Mouse (Mus musculus) heart, embryonic 14.5 days (tissue): ENCODE results near the gene Pdzd7. TPM values are rescaled to one million over a fixed set of nuclear protein-coding genes. Genes with fewer than 3 reads are reported as not detected.
A peak's percentile ranks its signal among the peaks of the same experiment; 100 is the strongest.

Source experiments
- ATAC-seq: fragments of 200-750 bp; cut with Nextera tagmentation; 2 replicates; pipeline ENCODE4 v1.8.0; 2017; ENCODE audit warnings: low read depth, moderate TSS enrichment; ENCODE audit not compliant: insufficient number of reproducible peaks, insufficient read depth, low FRiP score
- H3K27ac ChIP-seq, 2 experiments: fragments of 200-500 bp in 1 of 2; fragments of 300-500 bp in 1 of 2; sonication (generic) in 1 of 2; replicated peaks in 1 of 2; 2 replicates each; pipeline ENCODE4 v1.5.1; 2012 to 2014; ENCODE audit warnings: low read depth in 2 of 2, low read length in 2 of 2, control low read depth in 1 of 2, mild to moderate bottlenecking in 1 of 2, mixed read lengths in 1 of 2; ENCODE audit not compliant: control insufficient read depth in 1 of 2, insufficient read depth in 1 of 2
- H3K27me3 ChIP-seq: fragments of 300-500 bp; sonication (generic); 2 replicates; pipeline ENCODE4 v1.6.1; 2014; ENCODE audit warnings: mild to moderate bottlenecking, low read length, control low read depth; ENCODE audit not compliant: control insufficient read depth, insufficient read depth
- H3K36me3 ChIP-seq: fragments of 300-500 bp; sonication (generic); 2 replicates; pipeline ENCODE4 v1.6.1; 2014; ENCODE audit warnings: mild to moderate bottlenecking, control low read depth, low read length, mixed read lengths; ENCODE audit not compliant: control insufficient read depth, insufficient read depth
- H3K4me1 ChIP-seq, 2 experiments: fragments of 200-500 bp in 1 of 2; fragments of 300-500 bp in 1 of 2; sonication (generic) in 1 of 2; 2 replicates each; pipeline ENCODE4 v1.6.1; 2012 to 2014; ENCODE audit warnings: low read length in 2 of 2, control low read depth in 1 of 2, mixed read lengths in 1 of 2; ENCODE audit not compliant: control insufficient read depth in 2 of 2, insufficient read depth in 2 of 2
- H3K4me2 ChIP-seq: fragments of 300-500 bp; sonication (generic); 2 replicates; pipeline ENCODE4 v1.6.1; 2014; ENCODE audit warnings: mild to moderate bottlenecking, low read length
- H3K4me3 ChIP-seq, 2 experiments: fragments of 200-500 bp in 1 of 2; fragments of 300-500 bp in 1 of 2; sonication (generic) in 1 of 2; 2 replicates each; pipeline ENCODE4 v1.5.1; 2012 to 2014; ENCODE audit warnings: low read length in 2 of 2, mild to moderate bottlenecking in 2 of 2, control low read depth in 1 of 2, low read depth in 1 of 2, moderate library complexity in 1 of 2; ENCODE audit not compliant: control insufficient read depth in 1 of 2, insufficient read depth in 1 of 2
- H3K9ac ChIP-seq: fragments of 300-500 bp; sonication (generic); 2 replicates; pipeline ENCODE4 v1.6.1; 2014; ENCODE audit warnings: mild to moderate bottlenecking, low read length
- H3K9me3 ChIP-seq: fragments of 300-500 bp; sonication (generic); 2 replicates; pipeline ENCODE4 v1.6.1; 2016; ENCODE audit warnings: low read length, control low read depth; ENCODE audit not compliant: control insufficient read depth
- WGBS: fragments of 180-500 bp; shearing (Covaris S2); extraction: QIAGEN DNeasy Blood & Tissue Kit; methylation state at CpG from one replicate; pipeline ENCODE4 v1.1.7; 2014; 5-methylcytosine and 5-hydroxymethylcytosine counted together
- polyA plus RNA-seq: library from polyadenylated mRNA; unstranded; fragments of >200 nt; fragmentation: Nextera tagmentation; extraction: Ambion mirVana; gene quantifications from 2 replicates; pipeline ENCODE4 v1.2.1, GENCODE M21; 2014

Pdzd7 gene
- polyA plus RNA-seq, 1 experiment from 2014 or later: 0.11 TPM

- Histone ChIP-seq H3K9me3 (no peaks in the 10 kb centered on the region), H3K36me3 (peaks cover 39% of the 10 kb centered on the region), H3K27ac (peak overlapping the region in 1 of 2 experiments; percentile 100; a peak in 2 of 4 replicates), H3K27me3 (no peaks in the 10 kb centered on the region), H3K4me2 (peak overlapping the region; percentile 98; the same call in 1 of the 2 replicates), H3K9ac (peak overlapping the region; percentile 96; the same call in 1 of the 2 replicates), H3K4me3 (no peak overlapping the region), H3K4me1 (peaks cover 13 to 17% of the 10 kb centered on the region in 2 experiments)
- WGBS: 62% methylated on average over 6 of the region's 6 CpGs
- ATAC-seq: no peak
These were observed 31.8 kb downstream of the Pdzd7 start for GRCm38 (mm10) chr19:45013581-45014225.

GRCm38 (mm10) chr19:45012636-45013035, 32.9 kb downstream of the Pdzd7 start:
- no peak for ATAC-seq
- no peaks in the 10 kb centered on the region for H3K27me3 ChIP-seq
- no peak overlapping the region for H3K9ac ChIP-seq
- no peak overlapping the region for H3K4me3 ChIP-seq
- WGBS: 41% methylated on average over 6 of the region's 6 CpGs
- no peak overlapping the region for H3K4me2 ChIP-seq
- H3K36me3 ChIP-seq: peaks cover 45% of the 10 kb centered on the region
- no peak overlapping the region for H3K27ac ChIP-seq
- H3K4me1 ChIP-seq: peaks cover 13 to 18% of the 10 kb centered on the region in 2 experiments
- H3K9me3 ChIP-seq: no peaks in the 10 kb centered on the region

GRCm38 (mm10) chr19:45012219-45012618, 33.3 kb downstream of the Pdzd7 start:
- no peak for ATAC-seq
- Histone ChIP-seq H3K27ac (no peak overlapping the region), H3K4me1 (peaks cover 17 to 23% of the 10 kb centered on the region in 2 experiments), H3K9me3 (no peaks in the 10 kb centered on the region), H3K4me2 (no peak overlapping the region), H3K36me3 (peaks cover 45% of the 10 kb centered on the region), H3K4me3 (no peak overlapping the region), H3K27me3 (no peaks in the 10 kb centered on the region), H3K9ac (no peak overlapping the region)
- WGBS: 85% methylated on average over 8 of the region's 8 CpGs

- no peaks in the 10 kb centered on the region for H3K27me3 ChIP-seq
- H3K27ac ChIP-seq: no peak overlapping the region
- H3K4me1 ChIP-seq: peaks cover 17 to 25% of the 10 kb centered on the region in 2 experiments
- H3K4me3 ChIP-seq: no peak overlapping the region
- no peak overlapping the region for H3K9ac ChIP-seq
- ATAC-seq: no peak
- 79% methylated on average over 4 of the region's 4 CpGs for WGBS
- H3K36me3 ChIP-seq: peaks cover 45% of the 10 kb centered on the region
- no peaks in the 10 kb centered on the region for H3K9me3 ChIP-seq
- no peak overlapping the region for H3K4me2 ChIP-seq
These were observed 34.9 kb downstream of the Pdzd7 start for GRCm38 (mm10) chr19:45010646-45011045.

- Histone ChIP-seq H3K4me2 (peak overlapping the region; percentile 72), H3K36me3 (peaks cover 66% of the 10 kb centered on the region), H3K9me3 (no peaks in the 10 kb centered on the region), H3K27ac (peak overlapping the region in 1 of 2 experiments; percentile 76; a peak in 2 of 4 replicates), H3K27me3 (no peaks in the 10 kb centered on the region), H3K4me1 (peaks cover 10 to 19% of the 10 kb centered on the region in 2 experiments), H3K9ac (peak overlapping the region; percentile 79), H3K4me3 (peak overlapping the region in 1 of 2 experiments; percentile 100; a peak in 2 of 4 replicates)
- WGBS: 80% methylated on average over 20 of the region's 20 CpGs
- no peak for ATAC-seq
These were observed 37.9 kb downstream of the Pdzd7 start for GRCm38 (mm10) chr19:45007425-45008191.

- Histone ChIP-seq H3K9ac (peak overlapping the region; percentile 79), H3K4me3 (peak overlapping the region; percentile 95 to 100), H3K9me3 (no peaks in the 10 kb centered on the region), H3K27me3 (no peaks in the 10 kb centered on the region), H3K4me1 (peaks cover 10 to 19% of the 10 kb centered on the region in 2 experiments), H3K4me2 (peak overlapping the region; percentile 72), H3K36me3 (peaks cover 61% of the 10 kb centered on the region), H3K27ac (peak overlapping the region; percentile 73 to 76; a peak in 3 of 4 replicates)
- ATAC-seq: no peak
- 37% methylated on average over 17 of the region's 17 CpGs for WGBS
These were observed 38.5 kb downstream of the Pdzd7 start for GRCm38 (mm10) chr19:45007021-45007420.

- Histone ChIP-seq H3K27me3 (no peaks in the 10 kb centered on the region), H3K9ac (peak within 1 kb of the TSS; percentile 79), H3K4me2 (peak within 1 kb of the TSS; percentile 72), H3K4me1 (peaks cover 10 to 19% of the 10 kb centered on the region in 2 experiments), H3K27ac (peak within 1 kb of the TSS; percentile 73 to 76), H3K36me3 (peaks cover 55% of the 10 kb centered on the region), H3K9me3 (no peaks in the 10 kb centered on the region), H3K4me3 (peak within 1 kb of the TSS; percentile 95 to 100)
- ATAC-seq: peak; percentile 85
- under 1% methylated on average over 82 of the region's 82 CpGs for WGBS
These were observed 39.4 kb downstream of the Pdzd7 start, which contains the start of gene Mrpl43 for GRCm38 (mm10) chr19:45005957-45006712. TSS of gene Mrpl43 (minus strand) at chr19:45006442.
